Mouse (Mus musculus): Measurements from ENCODE around the gene Nudt7.

GRCm38 (mm10) chr8:114124084-114124750 lies 9.1 kb upstream of the Nudt7 start:
- TF ChIP-seq CTCF (IDR thresholded peaks at IDR 0.05; ENCODE audit: borderline replicate concordance, control insufficient read depth, extremely low read depth, insufficient read depth, low read length, poor library complexity) (no peak), POLR2A (IDR thresholded peaks at IDR 0.05; ENCODE audit: control insufficient read depth, extremely low read depth, insufficient read depth, low read length, poor library complexity) (no peak)
